Mouse (Mus musculus): ENCODE measurements around the gene Tbc1d8.

DNA sequence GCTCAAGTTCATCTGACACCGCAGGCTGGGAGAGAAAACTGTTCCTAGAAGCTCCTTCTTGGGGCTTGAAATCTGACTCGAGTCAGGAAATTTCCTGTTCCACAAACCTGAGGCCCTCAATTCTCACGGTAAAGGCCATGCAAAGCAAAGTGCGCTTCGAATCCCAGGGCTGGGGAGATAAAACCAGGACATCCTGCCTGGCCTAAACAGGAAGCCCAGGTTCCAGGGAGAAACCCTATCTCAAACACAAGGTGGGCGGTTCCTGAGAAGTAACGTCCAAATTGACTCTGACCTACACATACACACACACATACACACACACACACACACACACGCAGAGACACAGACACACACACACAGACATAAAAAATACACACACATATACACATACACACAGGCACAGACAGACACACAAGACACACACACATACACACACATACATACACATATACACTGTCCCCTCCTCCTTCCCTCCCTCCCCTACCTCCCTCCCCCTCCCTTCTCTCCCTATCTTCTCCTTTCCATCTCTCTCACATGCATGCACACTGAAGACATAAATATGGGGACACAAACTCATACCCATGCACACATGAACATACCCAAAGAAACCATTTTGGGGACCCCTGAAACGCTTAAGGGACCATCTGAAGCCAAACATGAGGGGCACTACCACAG is 24.3 kb downstream of the Tbc1d8 start:
- no peak for TF ChIP-seq POLR2A (IDR thresholded peaks at IDR 0.05; ENCODE audit: insufficient read length, low read depth)
- TF ChIP-seq MAX (IDR thresholded peaks at IDR 0.05; ENCODE audit: low read depth), result no peak
- TF ChIP-seq CEBPB (IDR thresholded peaks at IDR 0.05; ENCODE audit: insufficient read depth, poor library complexity, severe bottlenecking), result no peak
- TF ChIP-seq E2F4 (IDR thresholded peaks at IDR 0.05; ENCODE audit: insufficient read depth), result no peak
- no peak for TF ChIP-seq POLR2AphosphoS2 (IDR thresholded peaks at IDR 0.05; ENCODE audit: insufficient read length, low read depth)
- no peak for TF ChIP-seq MYOG (IDR thresholded peaks at IDR 0.05; ENCODE audit: control insufficient read depth in 1 of 3, insufficient read depth in 1 of 3, insufficient read length in 2 of 3, low read depth in 2 of 3)

Data from myocyte (in vitro differentiated cells).